Mouse (Mus musculus): ENCODE data around the gene Sgpp1.
"Not testable (repeated sequence)": the region's sequence is repeated elsewhere in the genome, so short reads cannot be mapped to it uniquely, and the experiment has no call there.

Sgpp1 gene

GRCm38 (mm10) chr12:75731508-75731907 lies 4.0 kb downstream of the Sgpp1 start:
- no peak for DNase-seq

GRCm38 (mm10) chr12:75730458-75730857 lies 5.1 kb downstream of the Sgpp1 start:
- no peak for DNase-seq

GRCm38 (mm10) chr12:75729876-75730275 lies 5.7 kb downstream of the Sgpp1 start:
- no peak for DNase-seq

- no peak for DNase-seq
These were observed 8.0 kb downstream of the Sgpp1 start for GRCm38 (mm10) chr12:75727333-75728125.

- DNase-seq: no peak
These were observed 9.1 kb downstream of the Sgpp1 start for GRCm38 (mm10) chr12:75726349-75726861.

GRCm38 (mm10) chr12:75724621-75725324 lies 10.8 kb downstream of the Sgpp1 start:
- DNase-seq: no peak

GRCm38 (mm10) chr12:75723839-75724463 lies 11.6 kb downstream of the Sgpp1 start:
- DNase-seq: no peak

- DNase-seq: no peak
These were observed 13.6 kb downstream of the Sgpp1 start for GRCm38 (mm10) chr12:75721941-75722340.

- DNase-seq: no peak
These were observed 14.5 kb downstream of the Sgpp1 start for GRCm38 (mm10) chr12:75721006-75721405.

- DNase-seq: no peak
These were observed 21.9 kb downstream of the Sgpp1 start for GRCm38 (mm10) chr12:75713596-75713995.

GRCm38 (mm10) chr12:75712905-75713304 lies 22.6 kb downstream of the Sgpp1 start:
- not testable (repeated sequence) for DNase-seq

- DNase-seq: no peak
These were observed 24.7 kb downstream of the Sgpp1 start for GRCm38 (mm10) chr12:75710596-75711376.

- no peak for DNase-seq
These were observed 26.0 kb downstream of the Sgpp1 start for GRCm38 (mm10) chr12:75709506-75709905.

GRCm38 (mm10) chr12:75706670-75707069 lies 28.9 kb downstream of the Sgpp1 start:
- DNase-seq: no peak

GRCm38 (mm10) chr12:75702739-75703122 lies 32.8 kb downstream of the Sgpp1 start:
- DNase-seq: no peak

GRCm38 (mm10) chr12:75702084-75702738 lies 33.3 kb downstream of the Sgpp1 start:
- no peak for DNase-seq

GRCm38 (mm10) chr12:75701173-75702083 lies 34.1 kb downstream of the Sgpp1 start:
- DNase-seq: no peak

GRCm38 (mm10) chr12:75698692-75699091 lies 36.8 kb downstream of the Sgpp1 start:
- no peak for DNase-seq

GRCm38 (mm10) chr12:75695845-75696244 lies 39.7 kb downstream of the Sgpp1 start:
- DNase-seq: not testable (repeated sequence)

GRCm38 (mm10) chr12:75689003-75689402 lies 46.5 kb downstream of the Sgpp1 start:
- no peak for DNase-seq

GRCm38 (mm10) chr12:75687314-75687713 lies 48.2 kb downstream of the Sgpp1 start:
- DNase-seq: no peak
